Mouse (Mus musculus) neural tube, embryonic 13.5 days (tissue): Measurements from ENCODE around the gene Zfp652. TPM values are rescaled to one million over a fixed set of nuclear protein-coding genes. Genes with fewer than 3 reads are reported as not detected.

Source experiments
- ATAC-seq: fragments of 200-750 bp; cut with Nextera tagmentation; 2 replicates; pipeline ENCODE4 v1.8.0; 2017; ENCODE audit warnings: low read depth, mild to moderate bottlenecking, moderate TSS enrichment, moderate library complexity
- H3K27ac ChIP-seq: fragments of 300-500 bp; sonication (generic); replicated peaks from 2 replicates; pipeline ENCODE4 v1.5.1; 2015; ENCODE audit warnings: moderate library complexity, mild to moderate bottlenecking, inconsistent platforms
- H3K27me3 ChIP-seq: fragments of 300-500 bp; sonication (generic); 2 replicates; pipeline ENCODE4 v1.6.1; 2015; ENCODE audit warnings: mild to moderate bottlenecking, inconsistent platforms
- H3K36me3 ChIP-seq: fragments of 300-500 bp; sonication (generic); 2 replicates; pipeline ENCODE4 v1.6.1; 2015; ENCODE audit warnings: mild to moderate bottlenecking, inconsistent platforms
- H3K4me1 ChIP-seq: fragments of 300-500 bp; sonication (generic); replicated peaks from 2 replicates; pipeline ENCODE4 v1.6.1; 2015; ENCODE audit warnings: inconsistent platforms
- H3K4me2 ChIP-seq: fragments of 300-500 bp; sonication (generic); 2 replicates; pipeline ENCODE4 v1.6.1; 2015; ENCODE audit warnings: inconsistent platforms, mild to moderate bottlenecking, moderate library complexity
- H3K4me3 ChIP-seq: fragments of 300-500 bp; sonication (generic); 2 replicates; pipeline ENCODE4 v1.5.1; 2015; ENCODE audit warnings: mild to moderate bottlenecking, inconsistent platforms
- H3K9ac ChIP-seq: fragments of 300-500 bp; sonication (generic); 2 replicates; pipeline ENCODE4 v1.6.1; 2015; ENCODE audit warnings: moderate library complexity, mild to moderate bottlenecking, inconsistent platforms
- H3K9me3 ChIP-seq: fragments of 300-500 bp; sonication (generic); 2 replicates; pipeline ENCODE4 v1.6.1; 2016; ENCODE audit warnings: inconsistent platforms
- WGBS: fragments of 180-500 bp; shearing (Covaris S2); methylation state at CpG from one replicate; pipeline ENCODE4 v1.1.7; 2015; 5-methylcytosine and 5-hydroxymethylcytosine counted together
- polyA plus RNA-seq: library from polyadenylated mRNA; unstranded; fragments of >200 nt; fragmentation: Nextera tagmentation; extraction: Ambion mirVana; gene quantifications from 2 replicates; pipeline ENCODE4 v1.2.1, GENCODE M21; 2015

Zfp652 gene
- polyA plus RNA-seq, 1 experiment from 2014 or later, result 30.1 TPM

GRCm38 (mm10) chr11:95792950-95793509 is 80.6 kb downstream of the Zfp652 start:
- no peaks in the 10 kb centered on the region for H3K9me3 ChIP-seq
- ATAC-seq, result no peak
- H3K4me1 ChIP-seq, result peaks cover 21% of the 10 kb centered on the region
- H3K36me3 ChIP-seq, result no peaks in the 10 kb centered on the region
- H3K27me3 ChIP-seq, result peaks cover 20% of the 10 kb centered on the region
- H3K4me3 ChIP-seq, result no peak overlapping the region
- WGBS, result 95% methylated on average over 8 of the region's 8 CpGs
- no peak overlapping the region for H3K9ac ChIP-seq
- H3K4me2 ChIP-seq, result no peak overlapping the region
- H3K27ac ChIP-seq, result no peak overlapping the region

- no peaks in the 10 kb centered on the region for H3K36me3 ChIP-seq
- no peak overlapping the region for H3K27ac ChIP-seq
- H3K4me3 ChIP-seq, result no peak overlapping the region
- WGBS, result 61% methylated on average over 5 of the region's 5 CpGs
- H3K27me3 ChIP-seq, result peaks cover 26% of the 10 kb centered on the region
- no peak for ATAC-seq
- no peak overlapping the region for H3K4me2 ChIP-seq
- H3K9ac ChIP-seq, result no peak overlapping the region
- H3K9me3 ChIP-seq, result no peaks in the 10 kb centered on the region
- H3K4me1 ChIP-seq, result peaks cover 21% of the 10 kb centered on the region
Measured at GRCm38 (mm10) chr11:95794201-95794600, 81.7 kb downstream of the Zfp652 start.

- 62% methylated on average over 5 of the region's 5 CpGs for WGBS
- no peak overlapping the region for H3K4me2 ChIP-seq
- no peak for ATAC-seq
- H3K4me1 ChIP-seq, result peaks cover 21% of the 10 kb centered on the region
- H3K9ac ChIP-seq, result no peak overlapping the region
- H3K27me3 ChIP-seq, result peaks cover 26% of the 10 kb centered on the region
- no peaks in the 10 kb centered on the region for H3K36me3 ChIP-seq
- H3K9me3 ChIP-seq, result no peaks in the 10 kb centered on the region
- no peak overlapping the region for H3K4me3 ChIP-seq
- no peak overlapping the region for H3K27ac ChIP-seq
Measured at GRCm38 (mm10) chr11:95795582-95795981, 83.1 kb downstream of the Zfp652 start.

GRCm38 (mm10) chr11:95805010-95805409 is 92.5 kb downstream of the Zfp652 start:
- Histone ChIP-seq H3K4me2 (no peak overlapping the region), H3K9ac (no peak overlapping the region), H3K36me3 (no peaks in the 10 kb centered on the region), H3K4me3 (no peak overlapping the region), H3K27ac (no peak overlapping the region), H3K9me3 (peaks cover 6% of the 10 kb centered on the region; the same call in 1 of the 2 replicates), H3K4me1 (0 out of 2 replicates have a peak, but pooled peaks cover 5% of the 10 kb centered on the region), H3K27me3 (no peaks in the 10 kb centered on the region)
- 72% methylated on average over 5 of the region's 5 CpGs for WGBS
- no peak for ATAC-seq

- H3K9me3 ChIP-seq, result peaks cover 6% of the 10 kb centered on the region; the same call in 1 of the 2 replicates
- no peaks in the 10 kb centered on the region for H3K27me3 ChIP-seq
- no peak overlapping the region for H3K9ac ChIP-seq
- no peak for ATAC-seq
- no peak overlapping the region for H3K27ac ChIP-seq
- H3K36me3 ChIP-seq, result no peaks in the 10 kb centered on the region
- no peak overlapping the region for H3K4me3 ChIP-seq
- H3K4me1 ChIP-seq, result 0 out of 2 replicates have a peak, but pooled peaks cover 5% of the 10 kb centered on the region
- WGBS, result 44% methylated on average over 3 of the region's 3 CpGs
- H3K4me2 ChIP-seq, result no peak overlapping the region
Measured at GRCm38 (mm10) chr11:95805527-95805926, 93.1 kb downstream of the Zfp652 start.

GRCm38 (mm10) chr11:95807884-95808283 is 95.4 kb downstream of the Zfp652 start:
- Histone ChIP-seq H3K4me2 (no peak overlapping the region), H3K4me1 (0 out of 2 replicates have a peak, but pooled peaks cover 9% of the 10 kb centered on the region), H3K27ac (no peak overlapping the region), H3K9ac (no peak overlapping the region), H3K36me3 (no peaks in the 10 kb centered on the region), H3K27me3 (no peaks in the 10 kb centered on the region), H3K4me3 (no peak overlapping the region), H3K9me3 (peaks cover 6% of the 10 kb centered on the region; the same call in 1 of the 2 replicates)
- WGBS, result 98% methylated on average over 5 of the region's 5 CpGs
- ATAC-seq, result no peak

- Histone ChIP-seq H3K27me3 (no peaks in the 10 kb centered on the region), H3K9ac (no peak overlapping the region), H3K4me2 (no peak overlapping the region), H3K4me1 (0 out of 2 replicates have a peak, but pooled peaks cover 9% of the 10 kb centered on the region), H3K36me3 (no peaks in the 10 kb centered on the region), H3K4me3 (no peak overlapping the region), H3K27ac (no peak overlapping the region), H3K9me3 (peaks cover 6% of the 10 kb centered on the region; the same call in 1 of the 2 replicates)
- 75% methylated on average over 5 of the region's 5 CpGs for WGBS
- no peak for ATAC-seq
Measured at GRCm38 (mm10) chr11:95808448-95809011, 96.1 kb downstream of the Zfp652 start.

GRCm38 (mm10) chr11:95809603-95810002 is 97.1 kb downstream of the Zfp652 start:
- H3K9me3 ChIP-seq, result peaks cover 6% of the 10 kb centered on the region; the same call in 1 of the 2 replicates
- H3K4me2 ChIP-seq, result no peak overlapping the region
- H3K9ac ChIP-seq, result no peak overlapping the region
- H3K27me3 ChIP-seq, result no peaks in the 10 kb centered on the region
- H3K27ac ChIP-seq, result no peak overlapping the region
- ATAC-seq, result no peak
- H3K36me3 ChIP-seq, result no peaks in the 10 kb centered on the region
- H3K4me3 ChIP-seq, result no peak overlapping the region
- WGBS, result 13% methylated on average over 5 of the region's 5 CpGs
- H3K4me1 ChIP-seq, result 0 out of 2 replicates have a peak, but pooled peaks cover 9% of the 10 kb centered on the region

- 63% methylated on average over 7 of the region's 7 CpGs for WGBS
- no peak overlapping the region for H3K4me2 ChIP-seq
Measured at GRCm38 (mm10) chr11:95810828-95811227, 98.4 kb downstream of the Zfp652 start.

GRCm38 (mm10) chr11:95811741-95812140 is 99.3 kb downstream of the Zfp652 start:
- 80% methylated on average over 6 of the region's 6 CpGs for WGBS
- Histone ChIP-seq H3K27ac (no peak overlapping the region), H3K27me3 (no peaks in the 10 kb centered on the region), H3K4me1 (0 out of 2 replicates have a peak, but pooled peaks cover 9% of the 10 kb centered on the region), H3K9ac (no peak overlapping the region), H3K4me3 (no peak overlapping the region), H3K36me3 (no peaks in the 10 kb centered on the region), H3K9me3 (peaks cover 6% of the 10 kb centered on the region; the same call in 1 of the 2 replicates), H3K4me2 (no peak overlapping the region)
- ATAC-seq, result no peak

More at GRCm38 (mm10) chr11:95810828-95811227, 98.4 kb downstream of the Zfp652 start:
- Histone ChIP-seq H3K9me3 (peaks cover 6% of the 10 kb centered on the region; the same call in 1 of the 2 replicates), H3K27me3 (no peaks in the 10 kb centered on the region), H3K4me3 (no peak overlapping the region), H3K27ac (no peak overlapping the region), H3K9ac (no peak overlapping the region), H3K4me1 (0 out of 2 replicates have a peak, but pooled peaks cover 9% of the 10 kb centered on the region), H3K36me3 (no peaks in the 10 kb centered on the region)
- ATAC-seq, result no peak

- H3K9ac ChIP-seq, result no peak overlapping the region
- no peaks in the 10 kb centered on the region for H3K27me3 ChIP-seq
- H3K36me3 ChIP-seq, result no peaks in the 10 kb centered on the region
- WGBS, result 47% methylated on average over 4 of the region's 4 CpGs
- 0 out of 2 replicates have a peak, but pooled peaks cover 9% of the 10 kb centered on the region for H3K4me1 ChIP-seq
- peaks cover 6% of the 10 kb centered on the region; the same call in 1 of the 2 replicates for H3K9me3 ChIP-seq
- no peak for ATAC-seq
- H3K27ac ChIP-seq, result no peak overlapping the region
- H3K4me3 ChIP-seq, result no peak overlapping the region
- H3K4me2 ChIP-seq, result no peak overlapping the region
Measured at GRCm38 (mm10) chr11:95812224-95812623, 99.8 kb downstream of the Zfp652 start.

GRCm38 (mm10) chr11:95814101-95814500 is 101.6 kb downstream of the Zfp652 start:
- 93% methylated on average over 2 of the region's 2 CpGs for WGBS
- no peak overlapping the region for H3K27ac ChIP-seq
- no peaks in the 10 kb centered on the region for H3K9me3 ChIP-seq
- H3K9ac ChIP-seq, result no peak overlapping the region
- ATAC-seq, result no peak
- H3K4me3 ChIP-seq, result no peak overlapping the region
- 0 out of 2 replicates have a peak, but pooled peaks cover 9% of the 10 kb centered on the region for H3K4me1 ChIP-seq
- H3K36me3 ChIP-seq, result no peaks in the 10 kb centered on the region
- H3K4me2 ChIP-seq, result no peak overlapping the region
- no peaks in the 10 kb centered on the region for H3K27me3 ChIP-seq
